Mouse (Mus musculus) kidney, embryonic 15.5 days (tissue): ENCODE results near the gene Nsl1. TPM values are rescaled to one million over a fixed set of nuclear protein-coding genes. Genes with fewer than 3 reads are reported as not detected.

Experiments used
- ATAC-seq: fragments of 200-750 bp; cut with Nextera tagmentation; replicated peaks from 2 replicates; pipeline ENCODE4 v1.8.0; 2017; ENCODE audit warnings: moderate TSS enrichment; ENCODE audit not compliant: low FRiP score
- H3K27ac ChIP-seq: fragments of 300-500 bp; sonication (generic); 2 replicates; pipeline ENCODE4 v1.5.1; 2015; ENCODE audit warnings: mild to moderate bottlenecking, inconsistent platforms
- H3K27me3 ChIP-seq: fragments of 300-500 bp; sonication (generic); 2 replicates; pipeline ENCODE4 v1.6.1; 2015; ENCODE audit warnings: inconsistent platforms
- H3K36me3 ChIP-seq: fragments of 300-500 bp; sonication (generic); 2 replicates; pipeline ENCODE4 v1.6.1; 2015; ENCODE audit warnings: inconsistent platforms
- H3K4me1 ChIP-seq: fragments of 300-500 bp; sonication (generic); 2 replicates; pipeline ENCODE4 v1.6.1; 2015; ENCODE audit warnings: inconsistent platforms
- H3K4me2 ChIP-seq: fragments of 300-500 bp; sonication (generic); 2 replicates; pipeline ENCODE4 v1.6.1; 2015; ENCODE audit warnings: moderate library complexity, mild to moderate bottlenecking, inconsistent platforms
- H3K4me3 ChIP-seq: fragments of 300-500 bp; sonication (generic); replicated peaks from 2 replicates; pipeline ENCODE4 v1.5.1; 2015; ENCODE audit warnings: mild to moderate bottlenecking, inconsistent platforms
- H3K9ac ChIP-seq: fragments of 300-500 bp; sonication (generic); 2 replicates; pipeline ENCODE4 v1.6.1; 2015; ENCODE audit warnings: mild to moderate bottlenecking, inconsistent platforms
- H3K9me3 ChIP-seq: fragments of 300-500 bp; sonication (generic); replicated peaks from 2 replicates; pipeline ENCODE4 v1.6.1; 2016; ENCODE audit warnings: inconsistent platforms
- WGBS: fragments of 180-500 bp; shearing (Covaris S2); methylation state at CpG from one replicate; pipeline ENCODE4 v1.1.7; 2015; ENCODE audit warnings: mixed read lengths; 5-methylcytosine and 5-hydroxymethylcytosine counted together
- polyA plus RNA-seq: library from polyadenylated mRNA; unstranded; fragments of >200 nt; fragmentation: Nextera tagmentation; extraction: Ambion mirVana; gene quantifications from 2 replicates; pipeline ENCODE4 v1.2.1, GENCODE M21; 2015

Gene Nsl1
- polyA plus RNA-seq, 1 experiment from 2014 or later, result 22.1 TPM

GRCm38 (mm10) chr1:191084951-191085559 is 22.2 kb downstream of the Nsl1 start:
- Histone ChIP-seq H3K4me2 (no peak overlapping the region), H3K4me1 (0 out of 2 replicates have a peak, but pooled peaks cover 4% of the 10 kb centered on the region), H3K9ac (no peak overlapping the region), H3K27ac (no peak overlapping the region), H3K4me3 (no peak overlapping the region), H3K9me3 (no peaks in the 10 kb centered on the region), H3K36me3 (peaks cover 51% of the 10 kb centered on the region), H3K27me3 (no peaks in the 10 kb centered on the region)
- ATAC-seq, result no peak
- WGBS, result 74% methylated on average over 5 of the region's 5 CpGs

DNA sequence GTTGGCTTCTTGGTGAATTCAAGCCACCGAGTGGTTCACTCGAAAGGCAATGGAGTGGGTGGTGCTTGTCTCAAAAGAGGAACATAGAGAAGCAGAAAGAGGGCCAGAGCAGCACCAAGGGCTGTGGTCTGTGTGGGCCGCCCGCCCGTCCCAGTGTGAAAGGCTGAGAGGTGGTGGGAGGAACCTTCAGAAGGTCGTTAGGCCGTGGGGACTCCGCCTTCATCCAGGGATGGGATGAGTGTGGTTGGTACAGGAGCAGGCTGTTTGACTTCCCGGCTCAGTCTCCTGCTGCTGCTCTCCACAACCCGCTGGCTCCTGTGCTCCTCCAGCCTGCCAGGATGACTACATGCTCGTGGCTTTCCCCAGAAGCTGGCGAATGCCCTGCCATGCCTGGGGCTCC is 22.8 kb downstream of the Nsl1 start:
- H3K4me1 ChIP-seq, result 0 out of 2 replicates have a peak, but pooled peaks cover 4% of the 10 kb centered on the region
- no peaks in the 10 kb centered on the region for H3K27me3 ChIP-seq
- H3K27ac ChIP-seq, result no peak overlapping the region
- H3K36me3 ChIP-seq, result peaks cover 45% of the 10 kb centered on the region
- no peak overlapping the region for H3K4me2 ChIP-seq
- no peak overlapping the region for H3K9ac ChIP-seq
- no peak overlapping the region for H3K4me3 ChIP-seq
- H3K9me3 ChIP-seq, result no peaks in the 10 kb centered on the region
- WGBS, result 65% methylated on average over 12 of the region's 12 CpGs
- ATAC-seq, result no peak

GRCm38 (mm10) chr1:191086304-191086878 is 23.6 kb downstream of the Nsl1 start:
- WGBS, result 89% methylated on average over 7 of the region's 7 CpGs
- Histone ChIP-seq H3K27me3 (no peaks in the 10 kb centered on the region), H3K9me3 (no peaks in the 10 kb centered on the region), H3K4me3 (no peak overlapping the region), H3K4me2 (no peak overlapping the region), H3K36me3 (peaks cover 38% of the 10 kb centered on the region), H3K27ac (no peak overlapping the region), H3K9ac (no peak overlapping the region), H3K4me1 (0 out of 2 replicates have a peak, but pooled peaks cover 4% of the 10 kb centered on the region)
- no peak for ATAC-seq

GRCm38 (mm10) chr1:191086960-191087359 is 24.1 kb downstream of the Nsl1 start:
- no peak for ATAC-seq
- WGBS, result 80% methylated on average over 8 of the region's 8 CpGs
- H3K27me3 ChIP-seq, result no peaks in the 10 kb centered on the region
- no peak overlapping the region for H3K4me2 ChIP-seq
- H3K36me3 ChIP-seq, result peaks cover 33% of the 10 kb centered on the region
- no peaks in the 10 kb centered on the region for H3K9me3 ChIP-seq
- no peak overlapping the region for H3K27ac ChIP-seq
- H3K4me3 ChIP-seq, result no peak overlapping the region
- no peak overlapping the region for H3K9ac ChIP-seq
- peaks cover 7% of the 10 kb centered on the region; the same call in 1 of the 2 replicates for H3K4me1 ChIP-seq

DNA sequence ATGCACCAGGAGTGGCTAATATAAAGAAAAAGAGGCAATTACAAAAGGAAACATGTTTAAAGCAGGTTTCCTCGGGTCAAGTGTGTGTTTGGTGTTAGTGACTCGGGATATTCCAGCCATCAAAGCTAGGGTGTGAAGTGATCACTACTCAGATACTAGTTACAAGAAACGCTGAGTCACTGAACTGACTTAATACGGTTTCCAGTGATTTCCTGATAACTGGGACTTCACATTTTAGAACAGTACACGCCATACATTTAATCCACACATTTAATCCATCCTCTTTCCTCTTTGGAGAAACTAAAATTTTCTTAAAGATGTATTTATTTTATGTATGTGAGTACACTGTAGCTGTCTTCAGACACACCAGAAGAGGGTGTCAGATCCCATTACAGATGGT is 25.1 kb downstream of the Nsl1 start:
- no peak overlapping the region for H3K27ac ChIP-seq

DNA sequence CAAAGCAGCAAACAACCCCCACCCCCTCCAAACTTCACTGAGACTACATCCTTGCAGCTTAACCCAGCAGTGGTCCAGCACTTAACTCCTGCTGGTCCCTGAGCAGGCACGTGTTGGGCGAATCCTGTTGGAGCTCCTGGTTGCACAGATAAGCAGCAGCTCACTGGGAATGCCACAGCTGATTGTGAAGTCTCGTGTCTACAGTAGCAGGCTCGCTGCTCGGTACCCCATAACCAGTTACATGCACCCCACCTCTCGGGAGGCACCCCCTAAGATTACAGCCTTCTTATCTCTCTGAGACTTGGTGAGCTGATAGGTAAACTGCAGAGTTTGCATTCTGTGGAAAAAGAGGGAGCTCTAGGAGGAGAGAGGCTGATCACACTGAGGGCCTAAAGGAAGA is 26.5 kb downstream of the Nsl1 start:
- H3K4me1 ChIP-seq, result peaks cover 13% of the 10 kb centered on the region
- H3K4me3 ChIP-seq, result no peak overlapping the region
- no peak overlapping the region for H3K27ac ChIP-seq
- WGBS, result 80% methylated on average over 6 of the region's 6 CpGs
- H3K27me3 ChIP-seq, result no peaks in the 10 kb centered on the region
- H3K9me3 ChIP-seq, result no peaks in the 10 kb centered on the region
- no peak overlapping the region for H3K9ac ChIP-seq
- peaks cover 10% of the 10 kb centered on the region for H3K36me3 ChIP-seq
- no peak overlapping the region for H3K4me2 ChIP-seq
- no peak for ATAC-seq

More for the DNA sequence above, 25.1 kb downstream of the Nsl1 start:
- H3K4me3 ChIP-seq, result no peak overlapping the region
- 81% methylated on average over 5 of the region's 5 CpGs for WGBS
- H3K9me3 ChIP-seq, result no peaks in the 10 kb centered on the region
- H3K36me3 ChIP-seq, result peaks cover 24% of the 10 kb centered on the region
- no peaks in the 10 kb centered on the region for H3K27me3 ChIP-seq
- no peak for ATAC-seq
- H3K4me2 ChIP-seq, result no peak overlapping the region
- peaks cover 13% of the 10 kb centered on the region for H3K4me1 ChIP-seq
- no peak overlapping the region for H3K9ac ChIP-seq

DNA sequence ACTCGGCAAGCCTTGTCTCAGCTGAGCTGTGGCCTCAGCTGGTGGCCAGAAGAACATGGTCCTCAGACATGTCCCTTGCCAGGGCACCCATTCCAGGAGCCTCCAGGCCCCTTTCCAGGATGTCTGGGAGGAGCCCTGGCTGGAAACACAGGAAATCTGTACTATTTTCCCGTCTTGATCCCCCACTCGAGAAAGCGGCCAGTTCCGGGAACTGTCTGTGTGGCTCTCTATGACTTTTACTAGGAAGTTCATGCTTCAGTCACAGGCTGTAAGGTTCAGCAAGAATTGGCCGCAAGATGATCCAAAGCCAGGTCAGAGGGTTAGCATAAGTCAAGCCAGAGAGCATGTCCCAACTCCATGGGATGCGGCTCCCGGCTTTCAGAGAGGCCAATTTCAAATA is 29.2 kb downstream of the Nsl1 start:
- Histone ChIP-seq H3K27me3 (no peaks in the 10 kb centered on the region), H3K4me3 (no peak overlapping the region), H3K27ac (no peak overlapping the region), H3K9ac (no peak overlapping the region), H3K4me1 (peaks cover 15% of the 10 kb centered on the region), H3K4me2 (no peak overlapping the region), H3K9me3 (no peaks in the 10 kb centered on the region), H3K36me3 (no peaks in the 10 kb centered on the region)
- WGBS, result 58% methylated on average over 8 of the region's 8 CpGs
- ATAC-seq, result no peak

GRCm38 (mm10) chr1:191093578-191093977 is 30.8 kb downstream of the Nsl1 start:
- Histone ChIP-seq H3K9ac (no peak overlapping the region), H3K4me1 (peaks cover 26% of the 10 kb centered on the region), H3K36me3 (no peaks in the 10 kb centered on the region), H3K9me3 (no peaks in the 10 kb centered on the region), H3K27ac (no peak overlapping the region), H3K27me3 (no peaks in the 10 kb centered on the region), H3K4me3 (no peak overlapping the region), H3K4me2 (no peak overlapping the region)
- no peak for ATAC-seq
- 58% methylated on average over 5 of the region's 5 CpGs for WGBS

DNA sequence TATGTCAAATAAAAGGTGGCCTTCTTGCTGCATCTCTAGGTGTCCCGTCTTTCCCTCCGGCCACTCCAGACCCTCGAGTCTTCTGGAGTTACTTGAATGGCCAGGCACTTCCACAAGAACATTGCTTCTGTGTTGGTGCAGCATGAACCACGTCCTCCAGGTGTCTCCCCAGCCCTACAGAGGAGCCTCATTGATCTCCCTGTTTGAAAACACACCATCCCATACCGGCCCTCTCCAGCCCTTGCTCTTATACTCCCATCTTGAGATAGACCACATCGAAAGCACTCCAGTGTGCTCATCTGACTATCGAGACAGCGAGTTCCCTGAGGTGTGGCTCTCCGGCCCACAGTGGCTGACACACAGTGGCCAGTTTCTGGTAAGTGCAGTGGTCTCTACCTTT is 32.2 kb downstream of the Nsl1 start:
- Histone ChIP-seq H3K27me3 (0 out of 2 replicates have a peak, but pooled peaks cover 10% of the 10 kb centered on the region), H3K9me3 (no peaks in the 10 kb centered on the region), H3K4me3 (no peak overlapping the region), H3K9ac (no peak overlapping the region), H3K27ac (no peak overlapping the region), H3K4me2 (no peak overlapping the region), H3K4me1 (peaks cover 38% of the 10 kb centered on the region), H3K36me3 (no peaks in the 10 kb centered on the region)
- 75% methylated on average over 9 of the region's 9 CpGs for WGBS
- ATAC-seq, result no peak

- Histone ChIP-seq H3K27ac (peak overlapping the region; percentile 71; the same call in 1 of the 2 replicates), H3K9me3 (no peaks in the 10 kb centered on the region), H3K9ac (no peak overlapping the region), H3K27me3 (0 out of 2 replicates have a peak, but pooled peaks cover 15% of the 10 kb centered on the region), H3K4me1 (peaks cover 34% of the 10 kb centered on the region), H3K36me3 (no peaks in the 10 kb centered on the region), H3K4me2 (peak overlapping the region; percentile 100), H3K4me3 (peak overlapping the region; percentile 71)
- peak; percentile 26 for ATAC-seq
- 43% methylated on average over 14 of the region's 14 CpGs for WGBS
Measured at GRCm38 (mm10) chr1:191096871-191097681, 34.3 kb downstream of the Nsl1 start.

GRCm38 (mm10) chr1:191097802-191098747 is 35.3 kb downstream of the Nsl1 start, which contains the start of gene Batf3:
Gene Batf3, plus strand, starts transcription at chr1:191097847.
- peak; percentile 69 for ATAC-seq
- peak within 1 kb of the TSS; percentile 100 for H3K4me2 ChIP-seq
- no peaks in the 10 kb centered on the region for H3K36me3 ChIP-seq
- H3K4me1 ChIP-seq, result peaks cover 30% of the 10 kb centered on the region
- H3K9ac ChIP-seq, result peak within 1 kb of the TSS; percentile 71
- 0 out of 2 replicates have a peak, but pooled peaks cover 15% of the 10 kb centered on the region for H3K27me3 ChIP-seq
- peak within 1 kb of the TSS; percentile 71 for H3K4me3 ChIP-seq
- no peaks in the 10 kb centered on the region for H3K9me3 ChIP-seq
- WGBS, result under 1% methylated on average over 78 of the region's 95 CpGs
- H3K27ac ChIP-seq, result peak within 1 kb of the TSS; percentile 71
